Mouse (Mus musculus): ENCODE results near the gene Luzp4. TPM values are rescaled to one million over a fixed set of nuclear protein-coding genes. Genes with fewer than 3 reads are reported as not detected.
"Not testable (repeated sequence)": the region's sequence is repeated elsewhere in the genome, so short reads cannot be mapped to it uniquely, and the experiment has no call there.

Luzp4 gene
- not detected in 2 replicates for total RNA-seq (2012; rRNA removed)
- not detected in 2 replicates for total RNA-seq (2014; rRNA removed)
- not detected in 2 replicates for polyA plus RNA-seq (2012; ENCODE audit: insufficient read length, low read depth)

GRCm38 (mm10) chrX:148857340-148857739 lies at the start of gene Luzp4:
Gene Luzp4, plus strand, starts transcription at chrX:148857640.
- H3K27me3 ChIP-seq (replicated peaks); H3K4me3 ChIP-seq (replicated peaks in 1 of 3; ENCODE audit: low read depth in 2 of 3, low read length in 2 of 3, poor library complexity in 1 of 3); H3K4me2 ChIP-seq (ENCODE audit: insufficient read depth, low read depth, poor library complexity, severe bottlenecking); H3K9me3 ChIP-seq (replicated peaks; ENCODE audit: low read length); H3K79me2 ChIP-seq (replicated peaks; ENCODE audit: control insufficient read depth, extremely low read depth, insufficient read depth, poor library complexity, severe bottlenecking); H3K4me1 ChIP-seq (ENCODE audit: control insufficient read depth in 1 of 2, insufficient read depth in 2 of 2); H3K36me3 ChIP-seq (replicated peaks in 1 of 2; ENCODE audit: control insufficient read depth in 1 of 2, insufficient read depth in 1 of 2, low read length in 1 of 2); in situ Hi-C loops (cut with MboI; ENCODE audit: low pct_ligation_motif_present, low pct_unique_long_range_greater_than_20kb, low sequenced_read_pairs); H3K27ac ChIP-seq (ENCODE audit: insufficient read depth, low read depth); DNase-seq (ENCODE audit: extremely low read depth); H3K9ac ChIP-seq (ENCODE audit: insufficient read depth, low read depth); dilution Hi-C loops (cut with MboI; ENCODE audit: extremely low pct_ligation_motif_present, extremely low pct_unique_long_range_greater_than_20kb, low sequenced_read_pairs): not testable (repeated sequence)

GRCm38 (mm10) chrX:148841801-148842200 lies 15.6 kb upstream of the Luzp4 start:
- H3K27ac ChIP-seq (ENCODE audit: insufficient read depth, low read depth); H3K9me3 ChIP-seq (replicated peaks; ENCODE audit: low read length); DNase-seq (ENCODE audit: extremely low read depth); H3K4me2 ChIP-seq (ENCODE audit: insufficient read depth, low read depth, poor library complexity, severe bottlenecking); H3K79me2 ChIP-seq (replicated peaks; ENCODE audit: control insufficient read depth, extremely low read depth, insufficient read depth, poor library complexity, severe bottlenecking); H3K27me3 ChIP-seq (replicated peaks); H3K4me3 ChIP-seq (replicated peaks in 1 of 3; ENCODE audit: low read depth in 2 of 3, low read length in 2 of 3, poor library complexity in 1 of 3); H3K36me3 ChIP-seq (replicated peaks in 1 of 2; ENCODE audit: control insufficient read depth in 1 of 2, insufficient read depth in 1 of 2, low read length in 1 of 2); dilution Hi-C loops (cut with MboI; ENCODE audit: extremely low pct_ligation_motif_present, extremely low pct_unique_long_range_greater_than_20kb, low sequenced_read_pairs); in situ Hi-C loops (cut with MboI; ENCODE audit: low pct_ligation_motif_present, low pct_unique_long_range_greater_than_20kb, low sequenced_read_pairs); H3K9ac ChIP-seq (ENCODE audit: insufficient read depth, low read depth); H3K4me1 ChIP-seq (ENCODE audit: control insufficient read depth in 1 of 2, insufficient read depth in 2 of 2): not testable (repeated sequence)

Other genes with a start within 250 kb of the Luzp4 start
- not detected in 2 replicates for gene Gm8334, start 242.5 kb upstream of the Luzp4 start, total RNA-seq (2012; rRNA removed)
- gene Gm8334, start 242.5 kb upstream of the Luzp4 start, total RNA-seq (2014; rRNA removed), result not detected in 2 replicates
- gene Gm8334, start 242.5 kb upstream of the Luzp4 start, polyA plus RNA-seq (2012; ENCODE audit: insufficient read length, low read depth), result not detected in 2 replicates
- gene Gm15127, start 194.0 kb upstream of the Luzp4 start, total RNA-seq (2012; rRNA removed), result not detected in 2 replicates
- not detected in 2 replicates for gene Gm15127, start 194.0 kb upstream of the Luzp4 start, total RNA-seq (2014; rRNA removed)
- gene Gm15127, start 194.0 kb upstream of the Luzp4 start, polyA plus RNA-seq (2012; ENCODE audit: insufficient read length, low read depth), result not detected in 2 replicates
- not detected in 2 replicates for gene Ott, start 216.6 kb downstream of the Luzp4 start, total RNA-seq (2012; rRNA removed)
- gene Ott, start 216.6 kb downstream of the Luzp4 start, total RNA-seq (2014; rRNA removed), result not detected in 2 replicates
- not detected in 2 replicates for gene Ott, start 216.6 kb downstream of the Luzp4 start, polyA plus RNA-seq (2012; ENCODE audit: insufficient read length, low read depth)

Measured in CH12.LX (cell line).